ENCODE assay signal across 8 mouse cellular contexts in the genomic region with DNA sequence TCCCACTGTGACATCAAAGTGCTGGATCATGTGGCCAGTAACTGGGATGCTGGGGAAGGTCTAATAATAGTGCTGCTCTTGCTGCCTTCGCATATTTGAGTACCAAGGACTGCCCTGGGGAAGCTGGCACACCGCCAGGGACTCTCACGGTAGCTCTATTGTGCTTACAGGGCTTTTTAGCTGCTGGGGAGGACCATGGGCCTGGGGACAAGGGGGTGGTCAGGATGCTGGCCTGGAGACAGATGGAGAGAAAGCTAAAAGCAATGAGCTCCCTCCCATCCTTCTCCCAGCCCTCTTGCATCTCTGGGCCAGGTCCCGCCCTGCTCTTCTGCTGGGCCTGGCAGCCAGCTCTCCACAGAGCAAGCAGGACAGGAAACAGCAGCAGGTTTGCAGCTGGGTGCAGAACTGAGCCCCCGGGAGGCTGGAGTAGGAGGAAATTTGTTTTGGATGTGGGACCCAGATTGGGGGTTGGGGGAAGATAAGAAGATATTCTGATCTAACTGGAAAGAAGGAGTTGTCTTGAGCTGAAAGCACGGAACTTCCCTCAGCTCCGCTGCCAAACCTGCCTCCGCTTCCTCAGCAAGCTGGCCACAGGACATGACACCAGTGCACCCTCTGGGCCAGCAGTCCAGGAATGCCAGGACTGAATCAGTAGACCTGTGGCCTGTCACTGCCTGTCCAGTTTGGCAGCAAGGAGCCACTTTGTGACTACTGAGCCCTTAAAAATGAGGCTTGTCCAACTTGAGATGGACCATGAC.
DNase-seq lines count a peak whose midpoint lies in the region; ATAC-seq lines count a peak whose summit lies in the region.

No protein-coding gene starts in this region.

- no peak overlapping the region for H3K4me3 ChIP-seq in limb, embryonic 11.5 days (ENCODE audit: low read depth, low read length)
- no peak overlapping the region for H3K4me3 ChIP-seq in limb, embryonic 10.5 days
- H3K4me3 ChIP-seq in embryonic facial prominence, embryonic 15.5 days (replicated peaks): no peak overlapping the region

- peaks cover 13% of the 10 kb centered on the region; the same call in 1 of the 2 replicates for H3K4me1 ChIP-seq in limb, embryonic 11.5 days (ENCODE audit: control insufficient read depth, insufficient read depth, low read length)
- H3K4me1 ChIP-seq in limb, embryonic 10.5 days: peaks cover 17% of the 10 kb centered on the region
- peaks cover 37% of the 10 kb centered on the region for H3K4me1 ChIP-seq in embryonic facial prominence, embryonic 15.5 days

- H3K36me3 ChIP-seq in limb, embryonic 11.5 days (ENCODE audit: control insufficient read depth, insufficient read depth, low read length): no peaks in the 10 kb centered on the region
- no peaks in the 10 kb centered on the region for H3K36me3 ChIP-seq in limb, embryonic 10.5 days
- H3K36me3 ChIP-seq in embryonic facial prominence, embryonic 15.5 days: no peaks in the 10 kb centered on the region

- no peak for ATAC-seq in limb, embryonic 11.5 days (ENCODE audit: insufficient number of reproducible peaks, low FRiP score, low TSS enrichment, low read depth)
- peak; percentile 80 for ATAC-seq in embryonic facial prominence, embryonic 15.5 days (ENCODE audit: insufficient number of reproducible peaks, low FRiP score, low TSS enrichment, low read depth)
- ATAC-seq in granulocyte monocyte progenitor cell, adult 5-6 weeks (replicated peaks; ENCODE audit: poor library complexity, severe bottlenecking): no peak

- no peaks in the 10 kb centered on the region for H3K9me3 ChIP-seq in limb, embryonic 11.5 days (ENCODE audit: control insufficient read depth, low read length)
- H3K9me3 ChIP-seq in limb, embryonic 10.5 days (replicated peaks): no peaks in the 10 kb centered on the region
- no peaks in the 10 kb centered on the region for H3K9me3 ChIP-seq in embryonic facial prominence, embryonic 15.5 days (replicated peaks)

- H3K9ac ChIP-seq in limb, embryonic 11.5 days (ENCODE audit: low read length): no peak overlapping the region; the same call in 1 of the 2 replicates
- H3K9ac ChIP-seq in embryonic facial prominence, embryonic 15.5 days: no peak overlapping the region

- no peak overlapping the region; the same call in 1 of the 2 replicates for H3K4me2 ChIP-seq in limb, embryonic 11.5 days (ENCODE audit: low read depth, severe bottlenecking)
- no peak overlapping the region for H3K4me2 ChIP-seq in embryonic facial prominence, embryonic 15.5 days (replicated peaks)

- 55% methylated on average over 8 of the region's 8 CpGs for WGBS in limb, embryonic 11.5 days
- WGBS in limb, embryonic 10.5 days: 74% methylated on average over 8 of the region's 8 CpGs
- WGBS in embryonic facial prominence, embryonic 15.5 days: 24% methylated on average over 8 of the region's 8 CpGs

- H3K27ac ChIP-seq in limb, embryonic 11.5 days (replicated peaks; ENCODE audit: low read depth, low read length): peak overlapping the region; percentile 14; the same call in 1 of the 2 replicates
- no peak overlapping the region for H3K27ac ChIP-seq in limb, embryonic 10.5 days
- H3K27ac ChIP-seq in embryonic facial prominence, embryonic 15.5 days (replicated peaks): peak overlapping the region; percentile 84

- DNase-seq in limb, embryonic 11.5 days (ENCODE audit: low spot score): peak; percentile 55
- no peak for DNase-seq in limb, embryonic 10.5 days (ENCODE audit: low spot score)
- peak; percentile 59 to 65 for DNase-seq in heart, adult 9 months (ENCODE audit: low spot score in 2 of 2)
- peak; percentile 16 to 55 for DNase-seq in kidney, postnatal 36 days
- peak; percentile 59 for DNase-seq in lung, postnatal 14 days
- peak; percentile 22 to 24 for DNase-seq in right cerebral cortex, adult 2 months (ENCODE audit: low spot score in 2 of 2)

- no peaks in the 10 kb centered on the region for H3K27me3 ChIP-seq in limb, embryonic 11.5 days (ENCODE audit: control insufficient read depth, insufficient read depth, low read length)
- no peaks in the 10 kb centered on the region for H3K27me3 ChIP-seq in limb, embryonic 10.5 days (ENCODE audit: low read depth, poor library complexity, severe bottlenecking)
- H3K27me3 ChIP-seq in embryonic facial prominence, embryonic 15.5 days: no peaks in the 10 kb centered on the region
